Mouse (Mus musculus) kidney, adult 11 months (tissue): ENCODE data around the gene Ifi211.
"Not testable (repeated sequence)": the region's sequence is repeated elsewhere in the genome, so short reads cannot be mapped to it uniquely, and the experiment has no call there.

Experiments
- DNase-seq: peaks from one replicate; pipeline ENCODE4 v3.0.0; 2022

Gene Ifi211

GRCm38 (mm10) chr1:173878264-173878663, 34.6 kb downstream of the Ifi211 start:
- DNase-seq = not testable (repeated sequence)

- not testable (repeated sequence) for DNase-seq
These were observed 35.7 kb downstream of the Ifi211 start for GRCm38 (mm10) chr1:173877125-173877524.

- DNase-seq = not testable (repeated sequence)
These were observed 44.3 kb downstream of the Ifi211 start for GRCm38 (mm10) chr1:173868586-173868985.

- DNase-seq = no peak
These were observed 46.3 kb downstream of the Ifi211 start for GRCm38 (mm10) chr1:173866504-173866903.

- not testable (repeated sequence) for DNase-seq
These were observed 59.1 kb downstream of the Ifi211 start for GRCm38 (mm10) chr1:173853711-173854110.

- DNase-seq = not testable (repeated sequence)
These were observed 60.0 kb downstream of the Ifi211 start for GRCm38 (mm10) chr1:173852853-173853252.
